ENCODE assay signal across 8 mouse cellular contexts in the genomic region with DNA sequence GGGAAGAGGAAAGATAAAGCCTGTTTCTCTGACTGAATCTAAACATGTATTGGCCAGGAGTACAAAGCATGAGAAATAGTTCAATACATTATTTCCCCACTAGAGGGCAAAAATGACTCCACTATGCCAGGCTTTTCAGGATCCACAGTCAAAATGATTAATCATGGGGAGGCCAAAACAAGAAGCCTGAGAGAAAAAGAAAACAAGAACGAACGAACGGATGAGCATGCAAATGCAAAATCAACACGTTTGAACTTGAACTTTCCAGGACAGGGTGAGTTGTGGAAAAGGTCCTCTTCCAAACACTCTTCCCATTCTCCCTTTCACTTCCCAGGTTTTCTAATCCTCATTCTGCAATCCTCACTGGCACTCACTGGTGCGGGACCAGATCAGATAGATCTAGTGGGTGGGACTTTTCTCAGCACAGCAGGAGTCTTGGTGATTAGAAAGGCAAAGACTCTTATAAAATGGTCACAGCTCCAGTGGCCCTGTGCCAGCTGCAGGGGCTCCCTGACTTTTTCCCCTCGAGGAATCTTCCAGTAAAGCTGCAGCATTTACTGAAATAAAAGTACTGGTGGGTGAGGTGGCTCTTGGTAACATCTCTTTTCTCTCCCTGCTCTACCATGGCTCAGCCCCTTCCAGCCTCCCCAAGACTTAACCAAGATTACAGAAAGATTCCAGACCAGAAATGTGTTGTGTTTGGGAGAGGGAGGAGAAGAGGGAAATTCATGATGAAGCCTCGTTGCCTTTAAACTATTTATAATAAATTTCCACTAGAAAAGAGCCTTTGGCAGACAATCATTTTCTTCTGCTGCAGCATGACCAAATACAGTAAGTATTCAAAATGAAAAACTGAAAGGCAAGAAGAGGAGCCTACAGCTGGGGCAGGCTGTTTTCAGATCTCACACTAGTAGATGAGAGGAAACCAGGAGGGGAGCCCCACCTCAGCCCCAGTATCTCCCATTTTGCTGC.
A peak's percentile ranks its signal among the peaks of the same experiment; 100 is the strongest.
DNase-seq lines count a peak whose midpoint lies in the region; ATAC-seq and TF ChIP-seq lines count a peak whose summit lies in the region.

No protein-coding gene starts in this region.

- H3K9ac ChIP-seq in forebrain, embryonic 15.5 days (replicated peaks), result no peak overlapping the region
- peak overlapping the region; percentile 49; the same call in 1 of the 2 replicates for H3K9ac ChIP-seq in hindbrain, embryonic 13.5 days
- H3K9ac ChIP-seq in limb, embryonic 14.5 days (ENCODE audit: low read depth, low read length, severe bottlenecking), result no peak overlapping the region
- H3K9ac ChIP-seq in midbrain, postnatal 0 days (replicated peaks; ENCODE audit: low read length, poor library complexity, severe bottlenecking), result no peak overlapping the region

- no peaks in the 10 kb centered on the region for H3K9me3 ChIP-seq in forebrain, embryonic 15.5 days
- no peaks in the 10 kb centered on the region for H3K9me3 ChIP-seq in hindbrain, embryonic 13.5 days
- H3K9me3 ChIP-seq in limb, embryonic 14.5 days (ENCODE audit: control insufficient read depth, low read length), result no peaks in the 10 kb centered on the region
- H3K9me3 ChIP-seq in midbrain, postnatal 0 days (ENCODE audit: low read length), result no peaks in the 10 kb centered on the region

- peak; percentile 86 for TF ChIP-seq CTCF in midbrain, postnatal 0 days (IDR thresholded peaks at IDR 0.05)

- H3K4me1 ChIP-seq in forebrain, embryonic 15.5 days, result peaks cover 10% of the 10 kb centered on the region
- peaks cover 6% of the 10 kb centered on the region for H3K4me1 ChIP-seq in hindbrain, embryonic 13.5 days (replicated peaks)
- peaks cover 9% of the 10 kb centered on the region; the same call in 1 of the 2 replicates for H3K4me1 ChIP-seq in limb, embryonic 14.5 days (ENCODE audit: control insufficient read depth, insufficient read depth, low read length)
- peaks cover 5% of the 10 kb centered on the region; the same call in 1 of the 2 replicates for H3K4me1 ChIP-seq in midbrain, postnatal 0 days (ENCODE audit: insufficient read depth, low read length)

- peak; percentile 57 for DNase-seq in left cerebral cortex, adult 11 months (ENCODE audit: low spot score)
- DNase-seq in left cerebral cortex, adult 18-20 months (ENCODE audit: low spot score in 2 of 2), result no peak
- DNase-seq in cerebellum, adult 11-12 months, result peak; percentile 25
- peak; percentile 82 for DNase-seq in limb, embryonic 14.5 days (ENCODE audit: low spot score)
- peak; percentile 84 for DNase-seq in midbrain, postnatal 0 days (ENCODE audit: low spot score)
- peak; percentile 31 to 47 for DNase-seq in urinary bladder, postnatal 36 days (ENCODE audit: low spot score in 2 of 2)

- H3K4me2 ChIP-seq in forebrain, embryonic 15.5 days (replicated peaks), result peak overlapping the region; percentile 21
- peak overlapping the region; percentile 40; the same call in 1 of the 2 replicates for H3K4me2 ChIP-seq in hindbrain, embryonic 13.5 days
- peak overlapping the region; percentile 33 for H3K4me2 ChIP-seq in limb, embryonic 14.5 days (replicated peaks; ENCODE audit: low read depth, low read length, severe bottlenecking)
- no peak overlapping the region for H3K4me2 ChIP-seq in midbrain, postnatal 0 days (ENCODE audit: low read depth, low read length, poor library complexity, severe bottlenecking)

- WGBS in forebrain, embryonic 15.5 days, result 9% methylated on average over 7 of the region's 7 CpGs
- WGBS in hindbrain, embryonic 13.5 days, result 9% methylated on average over 7 of the region's 7 CpGs
- 12% methylated on average over 7 of the region's 7 CpGs for WGBS in limb, embryonic 14.5 days
- 7% methylated on average over 7 of the region's 7 CpGs for WGBS in midbrain, postnatal 0 days

- no peak overlapping the region for H3K27ac ChIP-seq in forebrain, embryonic 15.5 days (replicated peaks)
- H3K27ac ChIP-seq in hindbrain, embryonic 13.5 days, result peak overlapping the region; percentile 50; the same call in 1 of the 2 replicates
- peak overlapping the region; percentile 63 for H3K27ac ChIP-seq in limb, embryonic 14.5 days (replicated peaks; ENCODE audit: low read depth, low read length)
- H3K27ac ChIP-seq in midbrain, postnatal 0 days (ENCODE audit: low read depth, low read length), result no peak overlapping the region

- H3K27me3 ChIP-seq in forebrain, embryonic 15.5 days, result no peaks in the 10 kb centered on the region
- H3K27me3 ChIP-seq in hindbrain, embryonic 13.5 days, result no peaks in the 10 kb centered on the region
- no peaks in the 10 kb centered on the region for H3K27me3 ChIP-seq in limb, embryonic 14.5 days (ENCODE audit: control insufficient read depth, insufficient read depth, low read length)
- H3K27me3 ChIP-seq in midbrain, postnatal 0 days (ENCODE audit: insufficient read depth, low read length), result no peaks in the 10 kb centered on the region

- H3K36me3 ChIP-seq in forebrain, embryonic 15.5 days, result no peaks in the 10 kb centered on the region
- H3K36me3 ChIP-seq in hindbrain, embryonic 13.5 days, result no peaks in the 10 kb centered on the region
- no peaks in the 10 kb centered on the region for H3K36me3 ChIP-seq in limb, embryonic 14.5 days (ENCODE audit: control insufficient read depth, insufficient read depth, low read length)
- H3K36me3 ChIP-seq in midbrain, postnatal 0 days (ENCODE audit: insufficient read depth, low read length), result no peaks in the 10 kb centered on the region

- peak; percentile 89 for ATAC-seq in forebrain, embryonic 15.5 days (replicated peaks)
- peak; percentile 88 for ATAC-seq in hindbrain, embryonic 13.5 days (ENCODE audit: low FRiP score)
- ATAC-seq in limb, embryonic 14.5 days (ENCODE audit: low FRiP score, low read depth), result 0 out of 2 replicates have a peak, but pooled peaks have one; percentile 53
- ATAC-seq in midbrain, postnatal 0 days (ENCODE audit: low FRiP score), result peak; percentile 76; the same call in 1 of the 2 replicates

- H3K4me3 ChIP-seq in forebrain, embryonic 15.5 days, result peak overlapping the region; percentile 4; the same call in 1 of the 2 replicates
- no peak overlapping the region for H3K4me3 ChIP-seq in hindbrain, embryonic 13.5 days
- H3K4me3 ChIP-seq in limb, embryonic 14.5 days (replicated peaks; ENCODE audit: low read length), result no peak overlapping the region
- H3K4me3 ChIP-seq in midbrain, postnatal 0 days (ENCODE audit: low read depth, low read length), result no peak overlapping the region

- no peak for TF ChIP-seq POLR2A in limb, embryonic 14.5 days (IDR thresholded peaks at IDR 0.05; ENCODE audit: borderline replicate concordance, extremely low read depth, insufficient read depth, insufficient read length)

Comparison
In these comparisons a context has a peak if more than half of its experiments do, and no peak if none do; other contexts are left out.
1. DNase-seq: peak in left cerebral cortex, adult 11 months (single experiment), cerebellum, adult 11-12 months (single experiment), limb, embryonic 14.5 days (single experiment), midbrain, postnatal 0 days (single experiment) and urinary bladder, postnatal 36 days (2 of 2); none in left cerebral cortex, adult 18-20 months (0 of 2).
2. H3K27ac ChIP-seq: peak in hindbrain, embryonic 13.5 days (single experiment) and limb, embryonic 14.5 days (single experiment); none in forebrain, embryonic 15.5 days (single experiment) and midbrain, postnatal 0 days (single experiment).
3. Peak in every context shown above with its lines, with median percentiles within 50 percentile points of each other: ATAC-seq.